Mouse (Mus musculus) liver, embryonic 14.5 days (tissue): ENCODE data around the gene Tbl1x.

ENCODE experiments used
- CTCF ChIP-seq: IDR thresholded peaks from 2 replicates; pipeline ENCODE4 v1.5.1; 2016; ENCODE audit warnings: antibody characterized with exemption, low read depth, control low read depth
- EP300 ChIP-seq: IDR thresholded peaks from 2 replicates; pipeline ENCODE4 v1.6.1; 2016; ENCODE audit warnings: antibody characterized with exemption, low read depth

DNA sequence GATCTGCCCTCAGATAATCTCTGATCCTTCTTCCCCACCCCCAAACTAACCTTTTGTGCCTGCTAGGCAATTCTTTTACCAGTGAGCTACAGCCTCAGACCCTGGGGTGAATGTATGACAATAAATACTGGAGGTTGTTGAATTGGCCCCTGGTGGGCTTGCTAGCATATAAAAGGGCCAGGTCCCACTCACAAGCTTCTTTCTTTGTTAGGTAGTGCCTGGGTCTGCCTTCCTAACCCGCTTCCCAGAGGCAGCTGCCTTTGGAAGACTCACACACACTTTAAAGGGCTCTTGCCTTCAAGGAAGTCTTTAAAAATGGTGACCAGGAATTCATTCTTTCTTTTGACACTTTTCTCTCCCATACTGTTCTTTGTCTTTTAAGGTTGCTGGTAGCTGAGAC, 14.4 kb downstream of the Tbl1x start:
- TF ChIP-seq CTCF (no peak), EP300 (no peak)
